Mouse (Mus musculus): ENCODE data around the gene Cchcr1. TPM values are rescaled to one million over a fixed set of nuclear protein-coding genes. Genes with fewer than 3 reads are reported as not detected.
"Not testable (repeated sequence)": the region's sequence is repeated elsewhere in the genome, so short reads cannot be mapped to it uniquely, and the experiment has no call there.

Gene Cchcr1
- 19.0 and 19.1 TPM in 2 replicates for polyA plus RNA-seq (2016; fragmentation: Nextera tagmentation; extraction: Ambion mirVana)

DNA sequence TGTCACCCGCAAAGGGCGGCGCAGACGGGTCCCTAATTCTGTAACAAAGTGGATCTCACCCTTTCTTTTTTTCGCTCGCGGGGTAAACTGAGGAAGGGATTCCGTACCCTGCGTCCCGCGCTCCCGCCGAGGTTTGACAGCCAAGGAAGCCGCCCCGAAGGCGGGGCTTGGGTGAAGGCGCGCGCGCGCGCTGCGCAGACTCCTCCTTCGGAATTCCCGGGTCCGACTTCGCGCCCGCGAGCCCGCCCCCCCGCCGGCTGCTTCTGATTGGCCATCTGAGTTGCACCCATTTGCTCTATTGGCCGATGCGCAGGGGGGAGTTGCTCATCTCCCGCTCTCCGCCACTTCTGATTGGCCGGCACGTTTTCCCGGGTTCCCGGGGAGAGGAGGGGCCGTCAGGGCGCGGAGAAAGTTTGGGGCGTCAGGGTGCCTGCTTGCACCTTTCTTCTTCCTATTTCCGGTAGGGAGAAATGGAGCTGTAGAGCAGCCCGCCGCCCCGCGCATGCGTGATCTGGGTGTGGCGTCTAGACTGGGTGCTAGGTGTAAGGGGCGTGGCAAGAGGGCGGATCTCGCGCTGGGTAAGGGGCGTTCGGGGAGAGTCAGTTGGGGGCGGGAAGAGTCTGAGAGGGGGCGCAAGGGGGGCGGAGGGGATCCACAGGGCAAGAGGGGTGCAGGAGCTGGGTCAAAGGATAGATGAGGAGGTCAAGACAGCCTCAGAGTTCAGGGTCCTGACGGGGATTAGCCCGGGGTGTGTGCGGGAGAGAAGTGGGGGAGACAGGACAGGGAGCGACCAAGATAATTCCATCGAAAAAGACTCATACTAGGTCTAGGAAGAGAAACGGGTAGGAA is at the start of gene Cchcr1, which contains the start of gene Tcf19:
TSS of gene Cchcr1 (plus strand) at position 449 of the 849 bp plus-strand sequence.
TSS of gene Tcf19 (minus strand) at position 173 of the 849 bp plus-strand sequence.
- WGBS = under 1% methylated on average over 67 of the region's 67 CpGs
- Histone ChIP-seq H3K4me2 (peak within 1 kb of the TSS; percentile 77), H3K27me3 (no peaks in the 10 kb centered on the region), H3K9ac (peak within 1 kb of the TSS; percentile 63), H3K4me1 (peaks cover 35% of the 10 kb centered on the region), H3K36me3 (replicated peaks) (peaks cover 19% of the 10 kb centered on the region), H3K27ac (0 out of 2 replicates have a peak within 1 kb of the TSS, but pooled peaks have one; percentile 46), H3K4me3 (replicated peaks) (peak within 1 kb of the TSS; percentile 56), H3K9me3 (no peaks in the 10 kb centered on the region)
- peak; percentile 94 for ATAC-seq (ENCODE audit: low FRiP score)

DNA sequence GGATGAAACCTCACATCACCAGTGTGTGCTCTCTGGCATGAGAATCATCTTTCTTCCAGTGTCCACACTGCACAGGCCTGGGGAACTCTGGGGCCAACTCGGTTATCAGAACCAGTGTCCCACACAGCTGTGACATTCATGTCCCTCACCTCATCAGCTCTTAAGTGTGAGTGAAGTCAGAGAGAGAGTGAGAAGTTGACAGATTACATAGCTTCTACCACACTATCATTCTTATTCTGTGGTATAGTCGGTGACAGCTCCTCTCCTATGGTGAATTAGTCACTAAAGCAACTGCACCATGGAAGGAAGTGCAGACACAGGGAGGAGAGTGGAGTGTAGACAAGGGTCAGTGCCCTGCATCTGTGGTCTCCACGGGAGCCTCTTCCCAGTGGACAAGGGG is 48.0 kb upstream of the Cchcr1 start:
- not testable (repeated sequence) for H3K9me3 ChIP-seq; H3K4me1 ChIP-seq; ATAC-seq (ENCODE audit: low FRiP score); H3K27ac ChIP-seq; H3K4me3 ChIP-seq (replicated peaks); H3K9ac ChIP-seq; H3K36me3 ChIP-seq (replicated peaks); H3K4me2 ChIP-seq
- WGBS = 70% methylated on average over 3 of the region's 3 CpGs
- H3K27me3 ChIP-seq = peaks cover 44% of the 10 kb centered on the region

GRCm38 (mm10) chr17:35469842-35470751 is 46.8 kb upstream of the Cchcr1 start, which contains the start of gene H2-Q10:
H2-Q10 (plus strand) TSS chr17:35470089.
- Histone ChIP-seq H3K27ac (no peak within 1 kb of the TSS), H3K4me3 (replicated peaks) (peak within 1 kb of the TSS; percentile 42), H3K4me1 (peaks cover 9% of the 10 kb centered on the region), H3K27me3 (peaks cover 49% of the 10 kb centered on the region), H3K9ac (peak within 1 kb of the TSS; percentile 40; the same call in 1 of the 2 replicates), H3K9me3 (no peaks in the 10 kb centered on the region), H3K36me3 (replicated peaks) (no peaks in the 10 kb centered on the region), H3K4me2 (peak within 1 kb of the TSS; percentile 73)
- 1% methylated on average over 78 of the region's 80 CpGs for WGBS
- no peak for ATAC-seq (ENCODE audit: low FRiP score)

DNA sequence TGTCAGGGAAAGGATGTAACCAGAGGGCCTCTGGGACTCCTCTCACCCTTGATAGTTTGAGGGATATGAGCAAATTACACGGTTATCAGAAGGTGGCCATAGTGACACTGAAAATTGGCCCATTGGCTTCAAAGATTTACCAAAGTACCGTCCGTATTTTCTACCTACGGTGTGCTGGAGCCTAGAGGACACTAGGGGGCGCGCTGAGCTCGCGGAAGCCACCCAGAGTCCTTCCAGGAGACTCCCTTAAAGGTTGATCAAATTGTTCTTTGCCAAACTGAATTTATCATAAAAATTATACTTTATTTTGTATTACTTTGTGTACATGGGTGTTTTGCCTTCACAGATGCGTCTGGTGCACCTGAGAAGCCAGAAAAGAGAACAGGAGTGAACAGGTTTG is 32.8 kb upstream of the Cchcr1 start:
- WGBS = 2% methylated on average over 9 of the region's 9 CpGs

DNA sequence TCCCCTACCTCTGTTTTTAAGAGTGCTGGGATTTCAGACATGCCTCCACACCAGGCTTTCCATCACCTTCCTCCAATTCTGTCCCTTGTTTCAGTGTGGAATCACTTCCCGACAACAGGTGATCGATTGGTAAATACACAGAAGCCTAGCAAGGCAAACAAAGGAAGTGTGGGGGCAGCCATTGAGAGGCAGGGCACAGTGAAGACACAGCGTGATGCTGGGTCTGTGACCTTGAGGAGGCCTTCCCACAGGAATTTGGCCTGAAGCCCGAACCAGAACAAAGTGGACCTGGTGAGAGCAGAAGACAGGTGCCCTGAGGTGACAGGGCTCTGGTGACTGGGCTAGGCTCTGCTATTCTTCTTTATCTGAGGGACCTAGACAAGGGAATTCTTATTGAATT is 31.2 kb upstream of the Cchcr1 start:
- H3K27ac ChIP-seq = no peak overlapping the region
- ATAC-seq (ENCODE audit: low FRiP score) = no peak
- H3K9me3 ChIP-seq = no peaks in the 10 kb centered on the region
- no peak overlapping the region for H3K4me2 ChIP-seq
- no peaks in the 10 kb centered on the region for H3K36me3 ChIP-seq (replicated peaks)
- no peak overlapping the region for H3K9ac ChIP-seq
- 38% methylated on average over 4 of the region's 4 CpGs for WGBS
- H3K4me3 ChIP-seq (replicated peaks) = no peak overlapping the region
- H3K27me3 ChIP-seq = peaks cover 5% of the 10 kb centered on the region; the same call in 1 of the 2 replicates
- H3K4me1 ChIP-seq = no peaks in the 10 kb centered on the region

More for the DNA sequence above, 32.8 kb upstream of the Cchcr1 start:
- Histone ChIP-seq H3K9ac (no peak overlapping the region), H3K9me3 (no peaks in the 10 kb centered on the region), H3K4me3 (replicated peaks) (no peak overlapping the region), H3K27ac (no peak overlapping the region), H3K27me3 (no peaks in the 10 kb centered on the region), H3K4me1 (no peaks in the 10 kb centered on the region), H3K36me3 (replicated peaks) (no peaks in the 10 kb centered on the region), H3K4me2 (no peak overlapping the region)
- ATAC-seq (ENCODE audit: low FRiP score) = no peak

DNA sequence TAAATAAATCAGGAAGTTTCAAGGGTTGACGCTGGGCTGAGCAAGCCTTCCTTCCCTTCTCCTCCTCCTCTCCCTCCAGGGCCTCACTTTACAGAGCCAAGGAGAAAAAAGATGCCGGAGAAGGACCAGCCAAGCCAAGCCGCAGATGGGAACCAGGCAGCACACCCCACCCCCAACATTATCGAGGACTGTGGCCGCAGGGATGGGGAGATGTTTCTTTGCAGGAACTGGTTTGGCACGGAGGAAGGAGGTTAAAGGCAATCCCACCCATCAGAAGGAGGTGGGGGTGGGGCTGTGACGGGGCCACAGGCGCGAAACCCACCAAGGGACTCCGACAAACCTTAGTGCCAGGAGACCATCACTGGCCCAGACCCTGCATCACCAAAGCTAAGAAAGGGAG is 30.2 kb upstream of the Cchcr1 start:
- H3K4me3 ChIP-seq (replicated peaks) = no peak overlapping the region
- no peak overlapping the region for H3K4me2 ChIP-seq
- H3K27me3 ChIP-seq = peaks cover 6% of the 10 kb centered on the region; the same call in 1 of the 2 replicates
- no peaks in the 10 kb centered on the region for H3K9me3 ChIP-seq
- H3K36me3 ChIP-seq (replicated peaks) = no peaks in the 10 kb centered on the region
- ATAC-seq (ENCODE audit: low FRiP score) = no peak
- H3K4me1 ChIP-seq = no peaks in the 10 kb centered on the region
- no peak overlapping the region for H3K27ac ChIP-seq
- no peak overlapping the region for H3K9ac ChIP-seq
- 69% methylated on average over 10 of the region's 10 CpGs for WGBS

- H3K9ac ChIP-seq = no peak overlapping the region
- H3K4me3 ChIP-seq (replicated peaks) = no peak overlapping the region
- H3K36me3 ChIP-seq (replicated peaks) = no peaks in the 10 kb centered on the region
- H3K4me1 ChIP-seq = no peaks in the 10 kb centered on the region
- H3K27me3 ChIP-seq = peaks cover 6% of the 10 kb centered on the region; the same call in 1 of the 2 replicates
- H3K9me3 ChIP-seq = no peaks in the 10 kb centered on the region
- H3K27ac ChIP-seq = no peak overlapping the region
- WGBS = 95% methylated on average over 2 of the region's 2 CpGs
- no peak overlapping the region for H3K4me2 ChIP-seq
- no peak for ATAC-seq (ENCODE audit: low FRiP score)
These were observed 28.9 kb upstream of the Cchcr1 start for GRCm38 (mm10) chr17:35488041-35488440.

DNA sequence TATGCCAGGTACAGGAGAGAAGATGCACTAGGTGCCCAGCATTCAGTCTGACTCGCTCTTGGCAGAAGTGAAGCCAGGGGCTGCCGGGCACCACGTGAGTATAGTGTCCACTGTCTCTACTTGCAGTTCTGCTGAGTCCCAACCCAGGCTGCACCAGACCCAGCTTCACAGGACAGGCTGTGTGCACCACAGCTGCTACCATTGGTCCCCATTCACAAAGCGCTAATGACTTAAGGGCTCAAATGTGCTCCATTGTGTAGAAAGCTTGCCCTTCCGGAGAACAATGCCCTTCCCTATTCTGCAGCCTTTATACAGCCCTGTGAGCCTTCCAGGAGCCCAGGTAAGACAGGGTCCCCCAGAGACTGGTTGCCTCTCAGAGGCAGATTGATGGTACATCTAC is 26.6 kb upstream of the Cchcr1 start:
- Histone ChIP-seq H3K4me1 (no peaks in the 10 kb centered on the region), H3K9me3 (no peaks in the 10 kb centered on the region), H3K4me2 (no peak overlapping the region), H3K4me3 (replicated peaks) (no peak overlapping the region), H3K36me3 (replicated peaks) (no peaks in the 10 kb centered on the region), H3K27me3 (peaks cover 6% of the 10 kb centered on the region; the same call in 1 of the 2 replicates), H3K27ac (no peak overlapping the region), H3K9ac (no peak overlapping the region)
- ATAC-seq (ENCODE audit: low FRiP score) = no peak
- WGBS = 46% methylated on average over 5 of the region's 5 CpGs

DNA sequence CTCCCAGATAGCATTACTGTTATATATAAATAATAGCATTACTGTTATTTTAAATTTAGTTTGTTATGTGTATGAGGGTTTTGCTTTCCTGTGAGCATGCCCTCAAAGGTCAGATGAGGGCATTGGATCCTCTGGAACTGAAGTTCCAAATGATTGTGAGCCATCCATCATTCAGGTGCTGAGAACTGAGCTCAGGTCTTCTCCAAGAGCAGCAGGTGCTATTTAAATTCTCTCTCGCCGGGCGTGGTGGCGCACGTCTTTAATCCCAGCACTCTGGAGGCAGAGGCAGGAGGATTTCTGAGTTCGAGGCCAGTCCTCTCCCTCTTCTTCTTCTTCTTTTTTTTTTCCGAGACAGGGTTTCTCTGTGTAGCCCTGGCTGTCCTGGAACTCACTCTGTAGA is 19.8 kb upstream of the Cchcr1 start:
- no peaks in the 10 kb centered on the region for H3K36me3 ChIP-seq (replicated peaks)
- H3K27ac ChIP-seq = no peak overlapping the region
- WGBS = 95% methylated on average over 7 of the region's 7 CpGs
- H3K9me3 ChIP-seq = no peaks in the 10 kb centered on the region
- no peak overlapping the region for H3K9ac ChIP-seq
- no peak overlapping the region for H3K4me3 ChIP-seq (replicated peaks)
- no peak overlapping the region for H3K4me2 ChIP-seq
- no peaks in the 10 kb centered on the region for H3K27me3 ChIP-seq
- H3K4me1 ChIP-seq = 0 out of 2 replicates have a peak, but pooled peaks cover under 1% of the 10 kb centered on the region
- ATAC-seq (ENCODE audit: low FRiP score) = no peak

DNA sequence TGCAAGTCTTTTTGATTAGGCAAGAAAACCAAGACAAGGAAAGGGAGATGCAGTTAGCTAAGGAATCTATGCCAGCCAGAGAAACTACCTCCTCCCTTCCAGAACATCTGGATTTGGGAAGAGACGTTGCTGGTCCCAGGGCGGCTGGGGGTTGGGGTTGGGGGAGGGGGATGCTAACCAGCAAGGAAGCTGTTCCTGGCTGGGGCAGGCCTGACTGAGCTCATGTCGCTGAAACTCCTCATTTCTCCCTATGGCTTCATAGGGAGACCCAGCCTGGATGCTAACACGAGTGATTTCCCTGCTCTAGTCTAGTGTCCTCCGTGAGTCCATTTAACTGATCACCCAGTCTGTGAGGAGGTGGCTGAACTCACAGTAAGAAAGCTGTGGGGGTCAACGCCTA is 14.7 kb upstream of the Cchcr1 start:
- peaks cover 11% of the 10 kb centered on the region for H3K4me1 ChIP-seq
- no peak overlapping the region for H3K4me2 ChIP-seq
- no peak overlapping the region for H3K9ac ChIP-seq
- no peak for ATAC-seq (ENCODE audit: low FRiP score)
- WGBS = 3% methylated on average over 6 of the region's 6 CpGs
- no peaks in the 10 kb centered on the region for H3K36me3 ChIP-seq (replicated peaks)
- no peaks in the 10 kb centered on the region for H3K9me3 ChIP-seq
- no peak overlapping the region for H3K4me3 ChIP-seq (replicated peaks)
- H3K27ac ChIP-seq = no peak overlapping the region
- H3K27me3 ChIP-seq = peaks cover 34% of the 10 kb centered on the region

DNA sequence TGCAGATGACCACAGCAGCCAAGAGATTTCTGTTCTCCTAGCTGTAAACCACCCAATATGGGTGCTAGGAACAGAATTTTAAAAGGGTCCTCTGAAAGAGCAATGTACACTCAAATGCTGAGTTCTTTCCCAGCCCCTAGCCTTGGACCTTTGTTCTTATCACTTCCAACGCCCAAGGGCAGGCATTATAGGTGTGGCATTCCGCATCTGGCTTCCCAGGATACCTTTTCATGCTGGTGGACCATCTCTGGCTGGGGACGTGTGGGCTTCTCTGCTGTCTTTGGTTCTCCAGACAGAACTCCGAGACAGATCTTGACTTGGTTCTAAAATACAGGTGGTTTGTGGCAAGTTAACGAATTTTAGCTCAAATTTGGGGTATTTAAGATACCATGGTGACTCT is 14.1 kb upstream of the Cchcr1 start:
- H3K27me3 ChIP-seq = peaks cover 39% of the 10 kb centered on the region
- WGBS = 45% methylated on average over 5 of the region's 5 CpGs
- no peak overlapping the region for H3K27ac ChIP-seq
- H3K36me3 ChIP-seq (replicated peaks) = no peaks in the 10 kb centered on the region
- no peak for ATAC-seq (ENCODE audit: low FRiP score)
- no peak overlapping the region for H3K4me2 ChIP-seq
- no peak overlapping the region for H3K9ac ChIP-seq
- H3K4me3 ChIP-seq (replicated peaks) = no peak overlapping the region
- H3K9me3 ChIP-seq = no peaks in the 10 kb centered on the region
- peaks cover 11% of the 10 kb centered on the region for H3K4me1 ChIP-seq

GRCm38 (mm10) chr17:35503849-35504248 is 13.1 kb upstream of the Cchcr1 start:
- no peak overlapping the region for H3K27ac ChIP-seq
- H3K4me2 ChIP-seq = no peak overlapping the region
- WGBS = 18% methylated on average over 5 of the region's 5 CpGs
- H3K36me3 ChIP-seq (replicated peaks) = no peaks in the 10 kb centered on the region
- H3K4me3 ChIP-seq (replicated peaks) = no peak overlapping the region
- H3K9me3 ChIP-seq = no peaks in the 10 kb centered on the region
- no peak for ATAC-seq (ENCODE audit: low FRiP score)
- H3K4me1 ChIP-seq = peaks cover 11% of the 10 kb centered on the region
- H3K9ac ChIP-seq = no peak overlapping the region
- H3K27me3 ChIP-seq = peaks cover 47% of the 10 kb centered on the region

Data from forebrain, embryonic 12.5 days (tissue).